Mouse (Mus musculus) lung, postnatal 0 days (tissue): ENCODE measurements at regions not wholly inside any gene's neighbourhood (a gene's known extent, or its start where the extent isn't known, plus 50 kb on each side); places are given as distances from the start of the nearest gene placed in this dataset.

ENCODE experiments used
- CTCF ChIP-seq: IDR thresholded peaks from 2 replicates; pipeline ENCODE4 v1.5.1; 2016; ENCODE audit warnings: antibody characterized with exemption, mild to moderate bottlenecking
- EP300 ChIP-seq: IDR thresholded peaks from 2 replicates; pipeline ENCODE4 v1.6.1; 2016; ENCODE audit warnings: antibody characterized with exemption, mild to moderate bottlenecking, control low read depth

DNA sequence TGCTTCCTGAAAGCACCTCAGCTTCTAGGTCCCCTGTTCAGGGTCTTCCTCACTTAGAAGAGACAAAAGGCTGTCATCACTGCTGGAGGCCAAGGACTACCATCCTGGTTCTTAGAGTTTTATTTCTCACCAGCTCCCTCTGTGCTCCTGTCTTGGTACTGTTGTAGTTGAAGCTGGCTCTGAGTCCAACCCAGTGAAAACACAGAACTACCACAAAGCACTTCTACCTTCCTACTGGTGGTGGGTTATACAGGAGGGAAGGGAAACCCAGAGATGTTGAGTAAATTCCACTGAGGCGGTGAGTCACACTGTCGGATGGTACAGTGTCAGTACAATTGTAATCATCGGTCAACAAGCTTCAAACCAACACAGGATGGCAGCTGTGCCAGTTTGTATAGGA is 120.3 kb upstream of the 9330182O14Rik start:
- no peak for TF ChIP-seq CTCF
- TF ChIP-seq EP300: no peak
